Mouse (Mus musculus): ENCODE measurements around the gene Gm3591.
"Not testable (repeated sequence)": the region's sequence is repeated elsewhere in the genome, so short reads cannot be mapped to it uniquely, and the experiment has no call there.

DNA sequence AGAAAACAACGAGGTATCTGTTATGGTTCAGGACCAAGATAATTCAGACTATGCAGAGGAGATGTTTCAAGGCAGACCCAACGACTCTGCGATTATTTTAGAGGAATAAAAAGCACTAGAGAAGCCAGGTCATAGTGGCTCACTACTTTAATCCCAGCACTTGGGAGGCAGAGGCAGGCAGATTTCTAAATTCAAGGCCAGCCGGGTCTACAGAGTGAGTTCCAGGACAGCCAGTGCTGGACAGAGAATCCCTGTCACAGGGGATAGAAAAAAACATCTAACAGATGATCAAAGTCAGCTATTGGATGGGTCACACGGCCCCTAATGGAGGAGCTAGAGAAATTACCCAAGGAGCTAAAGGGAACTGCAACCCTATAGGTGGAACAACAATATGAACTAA lies 27.9 kb upstream of the Gm3591 start:
- not testable (repeated sequence) for TF ChIP-seq CTCF, EP300 (IDR thresholded peaks at IDR 0.05)
